Comparison of ENCODE assay signal across 30 mouse cellular contexts in genomic region chr11:107801946-107802345, GRCm38 (mm10). TPM values are rescaled to one million over a fixed set of nuclear protein-coding genes. Genes with fewer than 3 reads are reported as not detected.
"Had no signal": no experiment of that assay in that cellular context is flagged by ENCODE, and none has a peak within 500 bp of the region (broad histone marks: within the 10 kb centered on the region; RNA-seq: fewer than 3 reads in every experiment).

No protein-coding gene starts in this region.

- H3K4me1 ChIP-seq: embryonic facial prominence, embryonic 12.5 days; embryonic facial prominence, embryonic 15.5 days; heart, embryonic 12.5 days had no signal

- H3K27ac ChIP-seq: embryonic facial prominence, embryonic 10.5 days; embryonic facial prominence, embryonic 12.5 days; embryonic facial prominence, embryonic 13.5 days; embryonic facial prominence, embryonic 15.5 days; forebrain, embryonic 10.5 days; forebrain, embryonic 12.5 days; forebrain, embryonic 13.5 days; forebrain, embryonic 15.5 days; gastrocnemius, adult 2 months; heart, adult 2 months; heart, embryonic 10.5 days had no signal

- H3K36me3 ChIP-seq: embryonic facial prominence, embryonic 10.5 days; embryonic facial prominence, embryonic 12.5 days; embryonic facial prominence, embryonic 13.5 days; embryonic facial prominence, embryonic 15.5 days; forebrain, embryonic 10.5 days; forebrain, embryonic 12.5 days; forebrain, embryonic 15.5 days; heart, embryonic 10.5 days; heart, embryonic 12.5 days had no signal

- H3K4me3 ChIP-seq: embryonic facial prominence, embryonic 10.5 days; embryonic facial prominence, embryonic 12.5 days; embryonic facial prominence, embryonic 13.5 days; embryonic facial prominence, embryonic 15.5 days; erythroblast, embryonic 14.5 days; forebrain, embryonic 10.5 days; forebrain, embryonic 12.5 days; forebrain, embryonic 13.5 days; forebrain, embryonic 15.5 days; gastrocnemius, adult 2 months; heart, adult 2 months; heart, embryonic 10.5 days; heart, embryonic 12.5 days had no signal

- ATAC-seq: forebrain, embryonic 13.5 days; forebrain, embryonic 14.5 days; forebrain, embryonic 15.5 days; forebrain, embryonic 16.5 days; forebrain, postnatal 0 days had no signal

- H3K4me2 ChIP-seq: embryonic facial prominence, embryonic 12.5 days; embryonic facial prominence, embryonic 13.5 days; embryonic facial prominence, embryonic 15.5 days; forebrain, embryonic 12.5 days; forebrain, embryonic 13.5 days; forebrain, embryonic 15.5 days; heart, embryonic 11.5 days; heart, embryonic 12.5 days had no signal

- H3K9ac ChIP-seq: embryonic facial prominence, embryonic 12.5 days; embryonic facial prominence, embryonic 13.5 days; embryonic facial prominence, embryonic 15.5 days; forebrain, embryonic 12.5 days; forebrain, embryonic 13.5 days; forebrain, embryonic 15.5 days; forebrain, postnatal 0 days; heart, embryonic 12.5 days had no signal

- H3K27me3 ChIP-seq: forebrain, embryonic 15.5 days had no signal

- H3K9me3 ChIP-seq: embryonic facial prominence, embryonic 10.5 days; embryonic facial prominence, embryonic 12.5 days; embryonic facial prominence, embryonic 13.5 days; embryonic facial prominence, embryonic 15.5 days; forebrain, embryonic 10.5 days; forebrain, embryonic 12.5 days; forebrain, embryonic 13.5 days; forebrain, embryonic 15.5 days; heart, embryonic 10.5 days; heart, embryonic 12.5 days had no signal

- DNase-seq: cerebellum, adult 9-11 months; cerebellum, postnatal 36 days; embryo, embryonic 11 days; forebrain, postnatal 0 days; gastrocnemius, adult 2 months; gastrocnemius, postnatal 10 days; gastrocnemius, postnatal 25 days; gastrocnemius, postnatal 36 days; heart, adult 11 months; heart, adult 18-20 months; heart, adult 2 months had no signal

RNA-seq across cellular contexts. Expression of gene Cacng4, which starts 7.6 kb away (rescaled TPM):
- total RNA-seq: common myeloid progenitor, adult 5-6 weeks; gastrocnemius, adult 18-20 months; gastrocnemius, adult 2 months; gastrocnemius, adult 8-10 months; granulocyte monocyte progenitor cell, adult 5-6 weeks; heart, adult 2 months; heart, adult 8-10 months had no signal
- polyA plus RNA-seq: erythroblast, embryonic 14.5 days had no signal
